Mouse (Mus musculus): ENCODE data around the gene Dytn. TPM values are rescaled to one million over a fixed set of nuclear protein-coding genes. Genes with fewer than 3 reads are reported as not detected.

The Dytn gene
- total RNA-seq, 1 experiment from 2014 or later: not detected

GRCm38 (mm10) chr1:63614594-63614993 lies 72.1 kb downstream of the Dytn start:
- no peak for ATAC-seq (replicated peaks in 1 of 2; ENCODE audit: insufficient read depth in 1 of 2, low FRiP score in 2 of 2, low TSS enrichment in 1 of 2, low read depth in 1 of 2, poor library complexity in 2 of 2, severe bottlenecking in 2 of 2)

GRCm38 (mm10) chr1:63609613-63610012 lies 77.1 kb downstream of the Dytn start:
- no peak for ATAC-seq (replicated peaks in 1 of 2; ENCODE audit: insufficient read depth in 1 of 2, low FRiP score in 2 of 2, low TSS enrichment in 1 of 2, low read depth in 1 of 2, poor library complexity in 2 of 2, severe bottlenecking in 2 of 2)

- ATAC-seq (replicated peaks in 1 of 2; ENCODE audit: insufficient read depth in 1 of 2, low FRiP score in 2 of 2, low TSS enrichment in 1 of 2, low read depth in 1 of 2, poor library complexity in 2 of 2, severe bottlenecking in 2 of 2): no peak
Measured at GRCm38 (mm10) chr1:63603870-63604500, 82.7 kb downstream of the Dytn start.

GRCm38 (mm10) chr1:63586869-63587268 lies 99.9 kb downstream of the Dytn start:
- no peak for ATAC-seq (replicated peaks in 1 of 2; ENCODE audit: insufficient read depth in 1 of 2, low FRiP score in 2 of 2, low TSS enrichment in 1 of 2, low read depth in 1 of 2, poor library complexity in 2 of 2, severe bottlenecking in 2 of 2)

- ATAC-seq (replicated peaks in 1 of 2; ENCODE audit: insufficient read depth in 1 of 2, low FRiP score in 2 of 2, low TSS enrichment in 1 of 2, low read depth in 1 of 2, poor library complexity in 2 of 2, severe bottlenecking in 2 of 2): no peak
Measured at GRCm38 (mm10) chr1:63579153-63579552, 107.6 kb downstream of the Dytn start.

GRCm38 (mm10) chr1:63576803-63577202 lies 109.9 kb downstream of the Dytn start:
- no peak for ATAC-seq (replicated peaks in 1 of 2; ENCODE audit: insufficient read depth in 1 of 2, low FRiP score in 2 of 2, low TSS enrichment in 1 of 2, low read depth in 1 of 2, poor library complexity in 2 of 2, severe bottlenecking in 2 of 2)

GRCm38 (mm10) chr1:63573864-63574611 lies 112.7 kb downstream of the Dytn start:
- ATAC-seq (replicated peaks in 1 of 2; ENCODE audit: insufficient read depth in 1 of 2, low FRiP score in 2 of 2, low TSS enrichment in 1 of 2, low read depth in 1 of 2, poor library complexity in 2 of 2, severe bottlenecking in 2 of 2): no peak

GRCm38 (mm10) chr1:63573432-63573831 lies 113.3 kb downstream of the Dytn start:
- ATAC-seq (replicated peaks in 1 of 2; ENCODE audit: insufficient read depth in 1 of 2, low FRiP score in 2 of 2, low TSS enrichment in 1 of 2, low read depth in 1 of 2, poor library complexity in 2 of 2, severe bottlenecking in 2 of 2): no peak

Other genes starting within 250 kb of the Dytn start
- not detected in 2 replicates for gene Adam23, start 241.0 kb downstream of the Dytn start, total RNA-seq (2017)
- gene Gm39653, start 71.0 kb downstream of the Dytn start, total RNA-seq (2017): not detected in 2 replicates
- gene Mdh1b, start 43.4 kb upstream of the Dytn start, total RNA-seq (2017): not detected in 2 replicates
- gene Fastkd2, start 43.7 kb upstream of the Dytn start, total RNA-seq (2017): 28.6 and 32.8 TPM in 2 replicates
- not detected in 2 replicates for gene 4933402D24Rik, start 82.3 kb upstream of the Dytn start, total RNA-seq (2017)

All from hematopoietic stem cell, adult 5-6 weeks (primary cell).